Mouse (Mus musculus) limb, embryonic 14.5 days (tissue): ENCODE results near the gene Pnliprp1. TPM values are rescaled to one million over a fixed set of nuclear protein-coding genes. Genes with fewer than 3 reads are reported as not detected.

Source experiments
- ATAC-seq: fragments of 200-750 bp; cut with Nextera tagmentation; 2 replicates; pipeline ENCODE4 v1.8.0; 2017; ENCODE audit warnings: low read depth, moderate number of reproducible peaks, moderate TSS enrichment; ENCODE audit not compliant: low FRiP score
- DNase-seq: peaks from one replicate; pipeline ENCODE4 v3.0.0-alpha.2; 2015; ENCODE audit warnings: low spot score
- H3K27ac ChIP-seq: fragments of 300-500 bp; sonication (generic); replicated peaks from 2 replicates; pipeline ENCODE4 v1.5.1; 2014; ENCODE audit warnings: low read depth, mild to moderate bottlenecking, low read length, moderate library complexity, mixed read lengths
- H3K27me3 ChIP-seq: fragments of 300-500 bp; sonication (generic); 2 replicates; pipeline ENCODE4 v1.6.1; 2014; ENCODE audit warnings: low read length, mixed read lengths; ENCODE audit not compliant: control insufficient read depth, insufficient read depth
- H3K36me3 ChIP-seq: fragments of 300-500 bp; sonication (generic); 2 replicates; pipeline ENCODE4 v1.6.1; 2014; ENCODE audit warnings: mild to moderate bottlenecking, low read length, moderate library complexity, mixed read lengths; ENCODE audit not compliant: control insufficient read depth, insufficient read depth
- H3K4me1 ChIP-seq: fragments of 300-500 bp; sonication (generic); 2 replicates; pipeline ENCODE4 v1.6.1; 2014; ENCODE audit warnings: antibody characterized with exemption, low read length, mixed read lengths; ENCODE audit not compliant: control insufficient read depth, insufficient read depth
- H3K4me2 ChIP-seq: fragments of 300-500 bp; sonication (generic); replicated peaks from 2 replicates; pipeline ENCODE4 v1.6.1; 2014; ENCODE audit warnings: low read depth, mild to moderate bottlenecking, low read length, moderate library complexity; ENCODE audit not compliant: severe bottlenecking
- H3K4me3 ChIP-seq: fragments of 300-500 bp; sonication (generic); replicated peaks from 2 replicates; pipeline ENCODE4 v1.5.1; 2014; ENCODE audit warnings: low read length
- H3K9ac ChIP-seq: fragments of 300-500 bp; sonication (generic); 2 replicates; pipeline ENCODE4 v1.6.1; 2014; ENCODE audit warnings: mild to moderate bottlenecking, low read depth, low read length, moderate library complexity; ENCODE audit not compliant: severe bottlenecking
- H3K9me3 ChIP-seq: fragments of 300-500 bp; sonication (generic); 2 replicates; pipeline ENCODE4 v1.6.1; 2016; ENCODE audit warnings: low read length; ENCODE audit not compliant: control insufficient read depth
- POLR2A ChIP-seq: fragments of 200-500 bp; IDR thresholded peaks from 2 replicates; pipeline ENCODE4 v1.8.0; 2012; ENCODE audit warnings: inconsistent platforms, mild to moderate bottlenecking, moderate library complexity, borderline replicate concordance; ENCODE audit not compliant: insufficient read depth, insufficient read length; ENCODE audit errors: extremely low read depth
- WGBS: fragments of 180-500 bp; shearing (Covaris S2); extraction: QIAGEN DNeasy Blood & Tissue Kit; methylation state at CpG from one replicate; pipeline ENCODE4 v1.1.7; 2014; 5-methylcytosine and 5-hydroxymethylcytosine counted together
- polyA plus RNA-seq, 2 experiments: library from polyadenylated mRNA; depleted of rRNA in 1 of 2; stranded (reverse) in 1 of 2; unstranded in 1 of 2; fragments of >200 nt; fragmentation: Nextera tagmentation in 1 of 2; extraction: Ambion mirVana in 1 of 2; gene quantifications; 2 replicates each; pipeline versions ENCODE4 v1.2.1 to v1.2.3; 2012 to 2014

Pnliprp1 gene
- polyA plus RNA-seq (2012; rRNA removed) (0.06 and 0.12 TPM in 2 replicates), polyA plus RNA-seq (2014; fragmentation: Nextera tagmentation; extraction: Ambion mirVana) (0.36 TPM in 1 of 2 replicates, not detected in the other)

GRCm38 (mm10) chr19:58728445-58729031 is at the start of gene Pnliprp1:
Gene Pnliprp1, plus strand, starts transcription at chr19:58728887.
- H3K27ac ChIP-seq, result no peak within 1 kb of the TSS

GRCm38 (mm10) chr19:58688933-58689332 is 39.8 kb upstream of the Pnliprp1 start:
- no peaks in the 10 kb centered on the region for H3K27me3 ChIP-seq
- H3K4me3 ChIP-seq, result no peak overlapping the region
- no peaks in the 10 kb centered on the region for H3K4me1 ChIP-seq
- no peaks in the 10 kb centered on the region for H3K9me3 ChIP-seq
- H3K27ac ChIP-seq, result no peak overlapping the region
- DNase-seq (no peak), ATAC-seq (no peak)
- no peak overlapping the region for H3K9ac ChIP-seq
- WGBS, result 26% methylated on average over 1 of the region's 1 CpGs
- H3K4me2 ChIP-seq, result no peak overlapping the region
- no peak for TF ChIP-seq POLR2A
- H3K36me3 ChIP-seq, result no peaks in the 10 kb centered on the region

More at GRCm38 (mm10) chr19:58728445-58729031, at the start of gene Pnliprp1:
- no peak for DNase-seq
- Histone ChIP-seq H3K9me3 (no peaks in the 10 kb centered on the region), H3K9ac (no peak within 1 kb of the TSS), H3K4me1 (0 out of 2 replicates have a peak, but pooled peaks cover 3% of the 10 kb centered on the region), H3K36me3 (no peaks in the 10 kb centered on the region), H3K27me3 (no peaks in the 10 kb centered on the region), H3K4me3 (no peak within 1 kb of the TSS), H3K4me2 (no peak within 1 kb of the TSS)
- TF ChIP-seq POLR2A, result no peak
- 48% methylated on average over 5 of the region's 5 CpGs for WGBS
- ATAC-seq, result no peak

- Histone ChIP-seq H3K4me2 (no peak overlapping the region), H3K4me1 (no peaks in the 10 kb centered on the region), H3K27me3 (no peaks in the 10 kb centered on the region), H3K36me3 (no peaks in the 10 kb centered on the region), H3K4me3 (no peak overlapping the region), H3K9me3 (no peaks in the 10 kb centered on the region), H3K9ac (no peak overlapping the region), H3K27ac (no peak overlapping the region)
- WGBS, result 76% methylated on average over 3 of the region's 3 CpGs
- no peak for TF ChIP-seq POLR2A
- ATAC-seq, result no peak
- DNase-seq, result no peak
Observed at GRCm38 (mm10) chr19:58695314-58695713, 33.4 kb upstream of the Pnliprp1 start.

GRCm38 (mm10) chr19:58696235-58696634 is 32.5 kb upstream of the Pnliprp1 start:
- TF ChIP-seq POLR2A, result no peak
- Histone ChIP-seq H3K36me3 (no peaks in the 10 kb centered on the region), H3K4me2 (no peak overlapping the region), H3K4me1 (no peaks in the 10 kb centered on the region), H3K9ac (no peak overlapping the region), H3K27me3 (no peaks in the 10 kb centered on the region), H3K4me3 (no peak overlapping the region), H3K9me3 (no peaks in the 10 kb centered on the region), H3K27ac (no peak overlapping the region)
- no peak for DNase-seq
- no peak for ATAC-seq
- WGBS, result 74% methylated on average over 2 of the region's 2 CpGs

GRCm38 (mm10) chr19:58704556-58704955 is 24.1 kb upstream of the Pnliprp1 start:
- DNase-seq, result no peak
- Histone ChIP-seq H3K9me3 (no peaks in the 10 kb centered on the region), H3K4me2 (no peak overlapping the region), H3K4me1 (no peaks in the 10 kb centered on the region), H3K27ac (no peak overlapping the region), H3K27me3 (no peaks in the 10 kb centered on the region), H3K36me3 (no peaks in the 10 kb centered on the region), H3K9ac (no peak overlapping the region), H3K4me3 (no peak overlapping the region)
- WGBS, result 73% methylated on average over 4 of the region's 4 CpGs
- no peak for ATAC-seq
- TF ChIP-seq POLR2A, result no peak
